ENCODE assay signal across 26 mouse cellular contexts in genomic region chr5:136495581-136495980, GRCm38 (mm10).
DNase-seq lines count a peak whose midpoint lies in the region; ATAC-seq and TF ChIP-seq lines count a peak whose summit lies in the region.
"Had no signal": no experiment of that assay in that cellular context is flagged by ENCODE, and none has a peak within 500 bp of the region (broad histone marks: within the 10 kb centered on the region; RNA-seq: fewer than 3 reads in every experiment).

No protein-coding gene starts in this region.

- TF ChIP-seq POLR2A in bone marrow macrophage, adult 2 months (IDR thresholded peaks at IDR 0.05; ENCODE audit: borderline replicate concordance, low read depth, low read length): no peak

- H3K36me3 ChIP-seq in macrophage (ENCODE audit: inconsistent target): no peaks in the 10 kb centered on the region
- no peaks in the 10 kb centered on the region for H3K36me3 ChIP-seq in midbrain, embryonic 15.5 days (replicated peaks)
- no peaks in the 10 kb centered on the region for H3K36me3 ChIP-seq in forebrain, embryonic 15.5 days
- H3K36me3 ChIP-seq: forebrain, embryonic 10.5 days; G1E; heart, embryonic 13.5 days had no signal

- peak; percentile 78 for DNase-seq in 416B (ENCODE audit: low read depth)
- DNase-seq in thymus, postnatal 10 days (ENCODE audit: low spot score in 2 of 2): no peak
- DNase-seq: adrenal gland, postnatal 10 days; adrenal gland, postnatal 36 days; cerebellum, adult 11 months; cerebellum, adult 9-11 months; embryo, embryonic 11 days; forebrain, postnatal 0 days; gastrocnemius, adult 2 months; gastrocnemius, postnatal 14 days; heart, adult 18-20 months; heart, postnatal 14 days had no signal

- no peak overlapping the region for H3K4me3 ChIP-seq in bone marrow macrophage, adult 2 months (ENCODE audit: insufficient read depth, low read length)
- H3K4me3 ChIP-seq in macrophage (ENCODE audit: inconsistent target): no peak overlapping the region
- H3K4me3 ChIP-seq in midbrain, embryonic 15.5 days: no peak overlapping the region
- no peak overlapping the region for H3K4me3 ChIP-seq in forebrain, embryonic 15.5 days
- H3K4me3 ChIP-seq: forebrain, embryonic 10.5 days; forebrain, embryonic 13.5 days; gastrocnemius, adult 2 months; heart, embryonic 13.5 days had no signal

- no peak for ATAC-seq in midbrain, embryonic 15.5 days (replicated peaks)
- no peak for ATAC-seq in forebrain, embryonic 15.5 days (replicated peaks)
- ATAC-seq: forebrain, embryonic 13.5 days; forebrain, postnatal 0 days; hindbrain, postnatal 0 days; inflammation-experienced regulatory T-cells, adult 6 months; intestine, embryonic 16.5 days; Patski had no signal

- H3K9me3 ChIP-seq in midbrain, embryonic 15.5 days: no peaks in the 10 kb centered on the region
- no peaks in the 10 kb centered on the region for H3K9me3 ChIP-seq in forebrain, embryonic 15.5 days
- H3K9me3 ChIP-seq: forebrain, embryonic 10.5 days; forebrain, embryonic 13.5 days; G1E; heart, embryonic 13.5 days had no signal

- H3K4me1 ChIP-seq in bone marrow macrophage, adult 2 months (ENCODE audit: control insufficient read depth, insufficient read depth, low read length): peaks cover 54% of the 10 kb centered on the region
- peaks cover 18% of the 10 kb centered on the region for H3K4me1 ChIP-seq in midbrain, embryonic 15.5 days
- peaks cover 30% of the 10 kb centered on the region for H3K4me1 ChIP-seq in forebrain, embryonic 15.5 days

- no peak overlapping the region for H3K9ac ChIP-seq in midbrain, embryonic 15.5 days
- H3K9ac ChIP-seq in forebrain, embryonic 15.5 days (replicated peaks): no peak overlapping the region
- H3K9ac ChIP-seq: forebrain, embryonic 13.5 days; forebrain, postnatal 0 days; heart, embryonic 13.5 days; hindbrain, embryonic 14.5 days had no signal

- peaks cover 99% of the 10 kb centered on the region for H3K79me2 ChIP-seq in macrophage (ENCODE audit: inconsistent target)

- H3K4me2 ChIP-seq in midbrain, embryonic 15.5 days: no peak overlapping the region
- no peak overlapping the region for H3K4me2 ChIP-seq in forebrain, embryonic 15.5 days (replicated peaks)
- H3K4me2 ChIP-seq: forebrain, embryonic 13.5 days; heart, embryonic 13.5 days; hindbrain, embryonic 14.5 days had no signal

- H3K27ac ChIP-seq in bone marrow macrophage, adult 2 months (ENCODE audit: insufficient read depth, low read depth, low read length): peak overlapping the region; percentile 23; the same call in 1 of the 2 replicates
- H3K27ac ChIP-seq in macrophage: peak overlapping the region; percentile 24; the same call in 1 of the 2 replicates
- H3K27ac ChIP-seq in midbrain, embryonic 15.5 days: no peak overlapping the region
- H3K27ac ChIP-seq in forebrain, embryonic 15.5 days (replicated peaks): no peak overlapping the region
- H3K27ac ChIP-seq: forebrain, embryonic 10.5 days; forebrain, embryonic 13.5 days; gastrocnemius, adult 2 months; heart, embryonic 13.5 days; hindbrain, embryonic 14.5 days; hindbrain, postnatal 0 days had no signal

- no peaks in the 10 kb centered on the region for H3K27me3 ChIP-seq in midbrain, embryonic 15.5 days (replicated peaks)
- H3K27me3 ChIP-seq in forebrain, embryonic 15.5 days: no peaks in the 10 kb centered on the region
- H3K27me3 ChIP-seq: CH12.LX; forebrain, embryonic 13.5 days; heart, embryonic 13.5 days; Patski had no signal

- 6% methylated on average over 3 of the region's 3 CpGs for WGBS in macrophage (ENCODE audit: missing documents)
- 91% methylated on average over 3 of the region's 3 CpGs for whole genome bisulfite sequencing in midbrain, embryonic 15.5 days
- 96% methylated on average over 3 of the region's 3 CpGs for WGBS in forebrain, embryonic 15.5 days

- no peak for TF ChIP-seq CTCF in bone marrow macrophage, adult 2 months (IDR thresholded peaks at IDR 0.05; ENCODE audit: low read depth, low read length)

Comparison
In these comparisons a context has a peak if more than half of its experiments do, and no peak if none do; other contexts are left out.
1. H3K27ac ChIP-seq: peak in bone marrow macrophage, adult 2 months (single experiment) and macrophage (single experiment); none in midbrain, embryonic 15.5 days (single experiment) and forebrain, embryonic 15.5 days (single experiment).